Mouse (Mus musculus): ENCODE results near the gene Klrb1f.

DNA sequence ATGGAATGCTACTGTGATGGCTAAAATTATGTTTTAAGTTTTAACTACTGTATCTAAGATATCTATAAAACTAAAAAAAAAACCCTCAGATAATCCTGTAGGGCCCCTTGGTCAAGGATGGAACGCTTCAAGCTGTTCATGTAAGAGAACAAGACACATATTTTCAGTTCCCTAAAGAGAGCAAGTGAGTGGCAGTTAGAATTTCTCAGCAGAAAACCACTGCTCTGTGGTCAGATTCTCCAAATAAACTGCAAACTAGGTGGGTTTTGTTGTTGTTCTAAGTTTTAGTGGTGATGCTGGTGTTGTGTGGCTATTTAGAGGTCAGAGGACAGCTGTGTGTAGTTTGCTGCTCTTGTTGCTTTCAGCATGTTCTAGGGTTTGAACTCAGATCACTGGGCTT is 31.3 kb upstream of the Klrb1f start:
- TF ChIP-seq CTCF (IDR thresholded peaks at IDR 0.05; ENCODE audit: borderline replicate concordance, control insufficient read depth, extremely low read depth, insufficient read depth, low read length, poor library complexity) = no peak
- TF ChIP-seq POLR2A (IDR thresholded peaks at IDR 0.05; ENCODE audit: control insufficient read depth, extremely low read depth, insufficient read depth, low read length, poor library complexity) = no peak
